Mouse (Mus musculus) megakaryocyte progenitor cell, adult 5-6 weeks (primary cell): ENCODE results near the gene Doxl2. TPM values are rescaled to one million over a fixed set of nuclear protein-coding genes. Genes with fewer than 3 reads are reported as not detected.

Experiments used
- ATAC-seq: replicated peaks from 2 replicates; pipeline ENCODE4 v1.8.0; 2016; ENCODE audit warnings: mild to moderate bottlenecking, moderate TSS enrichment, inconsistent platforms; ENCODE audit not compliant: poor library complexity
- total RNA-seq, 2 experiments: library from RNA; stranded (forward) in 1 of 2; stranded (reverse) in 1 of 2; fragments of 157-497, 149-512 nt in 1 of 2; fragments of 200-1000 nt in 1 of 2; gene quantifications; 2 replicates each; pipeline versions ENCODE4 v1.2.3 to v1.2.4; 2015 to 2017

The Doxl2 gene
- total RNA-seq, 2 experiments from 2014 or later = not detected

DNA sequence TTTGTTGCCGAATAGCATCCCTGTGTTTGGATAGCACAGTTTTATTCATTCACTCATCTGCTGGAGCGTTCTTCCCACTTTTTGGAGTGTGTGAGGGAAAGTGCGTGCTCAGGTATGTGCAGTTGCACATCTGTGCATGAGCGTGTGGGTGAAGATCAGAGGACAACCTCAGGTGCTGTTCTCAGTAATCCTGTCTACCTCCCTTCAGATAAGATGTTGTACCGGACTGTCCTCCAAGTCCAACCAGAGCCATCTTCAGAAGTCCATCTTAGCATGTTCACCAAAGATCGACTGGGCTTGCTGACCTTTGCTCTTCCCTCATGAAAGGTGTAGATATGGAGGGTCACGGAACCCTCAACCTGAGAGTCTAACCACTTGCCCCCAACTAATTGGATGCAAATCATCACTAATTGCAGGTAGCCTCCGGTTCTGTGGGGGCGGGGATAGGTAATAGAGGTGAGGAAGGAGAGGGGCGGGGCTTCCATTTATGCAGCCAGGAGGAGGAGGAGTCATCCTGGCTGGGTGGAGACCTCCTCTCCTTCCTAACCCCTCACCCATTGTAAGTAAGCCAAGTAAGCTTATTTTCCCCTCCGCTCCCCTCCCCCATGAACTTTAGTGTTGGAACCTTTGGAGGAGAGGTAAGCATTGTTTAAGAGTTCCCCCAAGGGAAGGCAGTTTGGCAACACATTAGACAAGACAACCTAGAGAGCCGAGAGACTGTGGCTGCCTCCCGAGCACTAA lies 33.8 kb downstream of the Doxl2 start:
- ATAC-seq = no peak

DNA sequence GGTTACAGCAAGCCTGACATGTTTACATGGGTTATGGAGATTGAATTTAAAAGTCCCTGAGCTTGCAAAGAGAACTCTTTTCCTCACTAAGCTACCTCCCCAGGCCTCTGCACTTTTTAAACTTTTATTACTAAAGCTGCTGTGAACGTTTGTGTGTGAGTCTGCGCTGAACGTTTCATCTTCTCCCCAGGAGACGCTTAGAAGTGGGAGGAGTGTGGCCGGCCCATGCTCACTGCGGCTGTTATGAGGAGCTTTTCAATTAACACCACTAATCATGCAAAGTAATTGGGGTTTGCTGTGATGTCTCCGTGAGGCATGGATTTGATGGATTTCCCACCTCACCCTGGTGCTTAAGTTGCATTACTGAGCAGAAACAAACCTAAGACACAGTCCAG lies 34.4 kb downstream of the Doxl2 start:
- ATAC-seq = no peak

DNA sequence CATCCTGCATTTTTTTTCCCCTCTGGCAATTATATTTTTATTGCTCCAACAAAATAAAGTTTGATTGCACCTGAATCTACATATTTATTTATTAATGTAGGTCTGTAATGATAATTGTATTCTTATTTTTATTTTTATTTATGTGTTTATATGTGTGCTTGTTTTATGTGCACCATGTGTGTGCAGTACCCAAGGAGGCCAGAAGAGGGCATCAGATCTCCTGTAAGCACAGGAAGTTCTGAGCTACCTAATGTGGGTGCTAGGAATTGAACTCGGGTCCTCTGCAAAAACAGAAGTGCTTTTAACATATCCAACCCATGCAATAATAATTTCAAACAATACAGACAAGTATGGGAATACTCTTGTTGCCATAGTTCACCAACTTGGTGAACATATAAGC lies 34.9 kb downstream of the Doxl2 start:
- no peak for ATAC-seq

DNA sequence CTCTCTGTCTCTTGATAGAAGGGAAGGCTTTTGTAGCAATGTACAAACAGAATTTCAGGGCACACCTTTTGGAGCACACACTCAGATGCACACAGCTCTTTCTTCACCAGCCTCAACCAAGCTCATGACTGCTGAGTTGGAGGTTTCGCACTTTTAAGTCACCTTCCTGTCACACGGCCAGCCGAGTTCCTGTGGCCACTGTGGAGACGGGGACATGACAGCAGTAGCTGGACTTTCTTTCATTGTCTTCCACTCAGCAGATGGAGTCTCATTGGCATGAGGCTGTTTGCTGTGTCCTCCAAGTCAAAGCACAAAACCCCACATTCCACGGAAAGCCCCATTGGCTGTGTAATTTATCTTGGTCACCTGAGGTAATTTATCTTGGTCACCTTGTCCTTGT lies 36.4 kb downstream of the Doxl2 start:
- no peak for ATAC-seq

DNA sequence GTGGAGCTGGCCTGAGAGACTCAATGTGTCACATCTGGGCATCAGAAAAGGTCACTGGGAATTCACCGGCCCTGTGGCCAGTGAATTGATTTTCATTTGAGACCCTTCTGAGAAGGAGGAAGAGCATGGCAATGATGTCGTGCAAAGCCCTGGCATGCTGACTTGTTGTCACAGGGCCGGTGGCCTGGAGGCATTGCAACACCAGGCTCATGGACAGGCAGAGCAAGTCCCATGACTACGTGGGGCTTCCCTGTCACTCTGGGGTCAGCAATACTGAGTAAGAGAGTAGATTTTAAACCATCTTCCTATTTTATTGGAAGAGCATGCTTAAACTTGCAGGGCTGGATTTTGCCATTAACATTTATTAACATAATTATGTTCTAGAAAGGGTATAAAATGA lies 38.3 kb downstream of the Doxl2 start:
- peak; percentile 63 for ATAC-seq

DNA sequence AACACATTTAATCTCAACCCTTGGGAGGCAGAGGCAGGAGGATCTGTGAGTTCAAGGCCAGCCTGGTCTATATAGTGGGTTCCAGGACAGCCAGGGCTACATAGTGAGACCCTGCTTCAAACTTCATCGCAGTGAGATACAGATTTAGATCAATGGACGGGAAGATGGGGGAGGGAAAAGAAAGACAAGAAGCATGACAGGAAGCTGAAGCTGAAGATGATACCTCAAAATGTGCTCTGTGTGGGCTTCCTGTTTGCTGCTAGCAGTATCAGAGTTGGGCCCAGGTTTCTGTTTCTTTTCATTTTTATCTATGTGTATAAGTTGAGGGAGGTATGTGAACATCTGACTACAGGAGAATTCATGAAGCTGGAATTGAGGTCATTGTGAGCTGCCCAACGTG lies 38.7 kb downstream of the Doxl2 start:
- no peak for ATAC-seq

DNA sequence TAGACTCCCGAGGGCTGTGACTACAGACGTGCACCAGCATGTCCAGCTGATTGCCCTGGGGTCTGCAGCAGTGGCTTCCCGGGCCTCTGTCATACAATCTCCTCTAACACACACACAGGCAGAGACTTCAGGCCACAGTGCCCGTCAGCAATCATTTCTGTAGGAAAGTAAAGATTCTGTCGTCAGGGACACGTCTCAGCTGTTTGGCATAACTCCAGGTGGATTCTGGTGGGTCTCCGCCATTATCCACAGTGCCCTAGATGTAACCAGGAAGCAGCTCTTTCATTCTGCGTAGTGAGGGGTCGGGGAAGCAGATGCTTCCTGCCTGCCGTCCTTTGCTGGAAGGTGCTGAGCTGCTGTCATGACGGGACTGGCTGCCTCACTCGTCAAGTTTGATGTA lies 42.4 kb downstream of the Doxl2 start:
- ATAC-seq = peak; percentile 85

DNA sequence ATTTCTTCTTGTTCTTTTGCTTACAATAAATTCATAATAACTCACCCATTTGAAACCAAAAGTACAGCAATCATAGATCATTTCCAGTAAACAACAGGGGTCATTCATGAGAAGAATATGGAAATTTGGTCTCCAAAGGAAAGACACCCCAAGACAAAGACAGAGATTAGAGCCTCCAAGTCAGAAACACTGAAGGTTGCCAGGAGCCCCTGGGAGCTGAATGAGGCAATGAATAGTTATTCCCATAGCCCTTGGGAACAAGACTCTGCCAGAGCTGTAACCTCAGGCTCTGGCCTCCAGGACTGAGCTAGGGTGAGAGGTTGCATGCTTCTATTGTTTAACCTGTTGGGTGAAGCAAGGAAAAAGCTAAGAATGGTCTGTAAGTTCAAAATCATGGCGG lies 44.6 kb downstream of the Doxl2 start:
- ATAC-seq = no peak

DNA sequence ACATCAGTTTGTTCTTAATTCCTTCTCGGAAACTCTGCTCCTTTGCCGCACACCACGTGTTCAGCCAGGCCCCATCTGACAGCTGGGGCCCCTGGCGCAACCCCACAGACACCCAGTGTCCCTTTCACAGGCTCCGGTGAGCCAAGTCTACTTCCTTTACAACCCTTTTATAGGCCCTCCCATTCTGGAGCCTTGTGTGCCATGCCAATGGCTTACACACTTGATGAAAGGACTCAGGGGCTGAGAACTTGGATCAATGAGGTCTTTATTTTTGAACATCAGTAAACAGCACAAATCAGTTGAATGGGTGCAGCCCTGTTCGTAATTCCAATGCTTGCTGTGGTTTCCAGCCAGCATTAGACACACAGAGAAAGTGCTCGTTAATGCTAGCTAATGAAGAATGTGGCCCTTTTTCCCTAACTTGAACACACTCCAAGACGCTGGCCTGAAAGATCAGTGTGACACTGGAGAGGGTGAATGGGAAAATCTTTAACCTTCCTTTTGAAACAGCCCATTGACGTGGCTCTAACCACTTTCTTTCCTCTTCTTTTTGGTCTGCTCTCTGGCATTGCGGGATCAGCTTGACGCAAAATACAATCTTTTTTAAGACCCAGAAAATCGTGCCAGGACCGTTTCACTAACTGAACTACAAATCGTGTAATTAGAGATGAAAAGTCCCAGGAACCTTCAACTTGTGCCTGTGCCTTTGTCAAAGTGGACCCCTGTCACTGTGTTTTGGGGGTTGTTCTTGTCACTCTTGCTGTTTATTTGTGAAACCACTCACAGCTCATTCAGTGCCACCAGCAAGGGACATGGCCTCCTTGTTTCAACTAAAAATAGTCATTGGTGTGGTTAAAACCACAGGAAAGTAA lies 46.6 kb downstream of the Doxl2 start:
- ATAC-seq = peak; percentile 88

DNA sequence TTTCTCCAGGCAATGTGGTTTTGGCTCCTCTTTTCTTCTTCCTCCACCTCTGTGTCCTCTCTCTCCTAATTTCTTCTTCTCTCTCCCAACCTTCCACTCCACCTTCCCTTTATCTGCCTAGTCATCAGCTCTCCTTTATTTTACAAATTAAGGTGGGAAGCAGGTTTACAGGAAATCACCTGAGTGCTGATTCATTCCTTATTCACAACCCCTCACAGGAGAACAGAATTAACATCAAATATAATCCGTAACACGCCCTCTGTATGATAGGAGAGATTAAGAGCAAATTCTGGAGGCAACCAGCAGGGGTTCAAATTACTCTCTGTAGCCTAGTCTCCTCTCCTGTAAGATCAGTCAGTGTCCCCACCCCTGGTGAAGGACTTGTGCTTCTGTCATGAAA lies 47.6 kb downstream of the Doxl2 start:
- no peak for ATAC-seq

DNA sequence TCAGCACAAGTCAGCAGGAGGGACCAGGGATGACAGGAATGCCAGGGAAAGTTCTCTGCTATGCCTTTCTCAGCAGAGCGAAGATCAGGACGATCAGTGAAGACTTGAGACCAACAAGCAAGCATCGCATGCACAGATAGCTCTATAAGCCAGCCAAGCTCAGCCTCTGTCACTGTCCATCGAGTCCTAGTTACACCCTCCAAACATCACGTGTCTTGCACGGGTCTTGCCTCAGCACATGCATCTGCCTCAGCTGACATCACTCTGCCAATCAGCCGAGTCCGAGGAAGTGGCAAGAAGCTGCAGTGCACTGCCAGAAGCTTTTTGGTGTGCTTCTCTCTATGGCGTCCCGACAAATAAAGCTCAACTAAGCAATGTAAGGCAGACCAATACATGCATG lies 48.6 kb downstream of the Doxl2 start:
- ATAC-seq = no peak

DNA sequence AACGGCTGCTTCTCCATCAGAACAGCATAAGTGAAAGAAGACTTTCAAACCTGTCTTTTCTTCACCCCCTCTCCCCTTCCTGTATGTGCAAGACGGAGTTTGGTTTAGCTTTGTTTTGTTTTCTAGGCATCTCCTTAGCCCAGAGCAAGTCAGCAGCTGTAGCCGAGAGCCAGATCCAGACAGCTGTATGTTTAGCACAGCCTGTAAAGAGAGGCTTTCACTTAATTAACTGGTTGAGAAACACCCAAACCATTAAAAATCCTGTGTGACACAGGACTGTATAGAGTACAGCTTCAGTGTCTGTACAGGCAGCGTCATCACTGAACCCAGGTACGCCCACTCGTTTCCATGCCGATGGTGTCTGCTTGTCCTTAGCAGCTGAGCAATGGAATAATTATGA lies 50.5 kb downstream of the Doxl2 start:
- ATAC-seq = no peak

DNA sequence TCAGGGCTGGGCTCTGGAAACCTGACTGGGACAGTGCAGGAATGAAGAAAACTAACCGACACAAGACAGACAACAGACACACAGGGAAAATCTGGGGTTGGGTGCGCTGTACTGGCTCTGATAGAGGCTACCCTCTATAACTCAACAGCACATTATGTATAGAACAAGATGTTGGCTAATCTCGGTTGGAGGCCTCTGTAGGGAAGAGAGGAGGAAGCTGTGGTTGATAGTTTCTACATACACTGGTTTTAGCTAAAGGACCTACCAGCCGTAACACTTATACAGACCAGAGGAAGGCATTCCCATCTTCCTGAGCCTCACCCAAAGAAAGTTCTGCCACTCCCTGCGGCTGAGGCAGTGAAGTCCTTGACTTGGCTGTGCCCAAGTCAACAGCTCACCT lies 51.7 kb downstream of the Doxl2 start:
- peak; percentile 79 for ATAC-seq

DNA sequence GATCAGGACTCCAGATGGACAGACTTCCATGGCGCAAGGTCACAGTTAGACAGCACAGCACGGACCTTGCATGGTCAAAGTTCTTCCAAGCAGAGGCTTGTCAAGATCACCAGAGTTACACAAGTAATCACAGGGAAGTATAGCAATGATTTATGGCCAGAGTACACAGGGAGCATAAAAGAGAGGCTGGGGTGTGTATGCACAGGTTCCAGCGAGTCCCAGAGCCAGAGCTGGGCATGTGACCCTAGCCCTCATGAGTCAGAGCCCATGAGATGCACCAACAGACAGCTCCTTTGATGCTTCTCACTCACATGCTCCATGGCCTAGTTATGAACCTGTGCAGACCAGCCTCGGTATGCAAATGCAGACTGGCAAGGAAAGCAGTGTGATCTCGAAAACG lies 53.3 kb downstream of the Doxl2 start:
- ATAC-seq = no peak

Other genes starting within 250 kb of the Doxl2 start
- gene Gimap1, start 235.9 kb upstream of the Doxl2 start, total RNA-seq (2015) = 1.2 and 5.1 TPM in 2 replicates
- 3.7 and 9.1 TPM in 2 replicates for gene Gimap1, start 235.9 kb upstream of the Doxl2 start, total RNA-seq (2017)
- 0.07 and 1.1 TPM in 2 replicates for gene Gimap5, start 228.8 kb upstream of the Doxl2 start, total RNA-seq (2015)
- gene Gimap5, start 228.8 kb upstream of the Doxl2 start, total RNA-seq (2017) = 0.08 and 2.0 TPM in 2 replicates
- gene Gimap3, start 204.1 kb upstream of the Doxl2 start, total RNA-seq (2015) = 0.12 and 0.62 TPM in 2 replicates
- 0.61 TPM in 1 of 2 replicates, not detected in the other for gene Gimap3, start 204.1 kb upstream of the Doxl2 start, total RNA-seq (2017)
- gene Tmem176a, start 134.0 kb upstream of the Doxl2 start, total RNA-seq (2015) = 33.2 and 39.1 TPM in 2 replicates
- gene Tmem176a, start 134.0 kb upstream of the Doxl2 start, total RNA-seq (2017) = 22.1 and 27.5 TPM in 2 replicates
- gene Tmem176b, start 133.5 kb upstream of the Doxl2 start, total RNA-seq (2015) = 90.6 and 115 TPM in 2 replicates
- gene Tmem176b, start 133.5 kb upstream of the Doxl2 start, total RNA-seq (2017) = 84.2 and 92.0 TPM in 2 replicates
- gene Aoc1, start 102.1 kb upstream of the Doxl2 start, total RNA-seq (2015) = 0.12 and 0.20 TPM in 2 replicates
- gene Aoc1, start 102.1 kb upstream of the Doxl2 start, total RNA-seq (2017) = 0.17 TPM in 1 of 2 replicates, not detected in the other
- gene 1600015I10Rik, start 45.1 kb upstream of the Doxl2 start, total RNA-seq (2015) = not detected in 2 replicates
- not detected in 2 replicates for gene 1600015I10Rik, start 45.1 kb upstream of the Doxl2 start, total RNA-seq (2017)
- not detected in 2 replicates for gene Svs1, start 11.9 kb downstream of the Doxl2 start, total RNA-seq (2015)
- not detected in 2 replicates for gene Svs1, start 11.9 kb downstream of the Doxl2 start, total RNA-seq (2017)
- 0.32 TPM in 1 of 2 replicates, not detected in the other for gene Gpnmb, start 61.6 kb downstream of the Doxl2 start, total RNA-seq (2015)
- gene Gpnmb, start 61.6 kb downstream of the Doxl2 start, total RNA-seq (2017) = 0.25 TPM in 1 of 2 replicates, not detected in the other
- gene Malsu1, start 98.8 kb downstream of the Doxl2 start, total RNA-seq (2015) = 35.0 and 48.5 TPM in 2 replicates
- gene Malsu1, start 98.8 kb downstream of the Doxl2 start, total RNA-seq (2017) = 25.6 and 37.8 TPM in 2 replicates
- gene Igf2bp3, start 240.0 kb downstream of the Doxl2 start, total RNA-seq (2015) = 0.20 and 0.71 TPM in 2 replicates
- gene Igf2bp3, start 240.0 kb downstream of the Doxl2 start, total RNA-seq (2017) = 0.03 and 0.21 TPM in 2 replicates